Mouse (Mus musculus): Measurements from ENCODE around the gene Spdye4c. TPM values are rescaled to one million over a fixed set of nuclear protein-coding genes. Genes with fewer than 3 reads are reported as not detected.

Gene Spdye4c
- polyA plus RNA-seq, 1 experiment from 2014 or later, result not detected

GRCm38 (mm10) chr2:128615366-128615765 lies 24.4 kb downstream of the Spdye4c start:
- DNase-seq (ENCODE audit: low spot score), result no peak
- Histone ChIP-seq H3K36me3 (peaks cover 98% of the 10 kb centered on the region), H3K9me3 (no peaks in the 10 kb centered on the region), H3K27me3 (ENCODE audit: insufficient read depth, poor library complexity, severe bottlenecking) (no peaks in the 10 kb centered on the region), H3K4me1 (replicated peaks) (no peaks in the 10 kb centered on the region), H3K27ac (no peak overlapping the region), H3K4me3 (no peak overlapping the region)
- 94% methylated on average over 4 of the region's 4 CpGs for WGBS

- Histone ChIP-seq H3K27me3 (ENCODE audit: insufficient read depth, poor library complexity, severe bottlenecking) (no peaks in the 10 kb centered on the region), H3K4me3 (no peak overlapping the region), H3K27ac (no peak overlapping the region), H3K36me3 (peaks cover 99% of the 10 kb centered on the region), H3K9me3 (no peaks in the 10 kb centered on the region), H3K4me1 (replicated peaks) (no peaks in the 10 kb centered on the region)
- 96% methylated on average over 1 of the region's 1 CpGs for WGBS
- no peak for DNase-seq (ENCODE audit: low spot score)
These were observed 29.6 kb downstream of the Spdye4c start for GRCm38 (mm10) chr2:128620578-128620977.

Other genes starting within 250 kb of the Spdye4c start
- 68.2 and 76.2 TPM in 2 replicates for gene Anapc1, start 96.2 kb downstream of the Spdye4c start, polyA plus RNA-seq (2016; fragmentation: Nextera tagmentation; extraction: Ambion mirVana)
- 3.4 and 4.4 TPM in 2 replicates for gene Mertk, start 107.7 kb downstream of the Spdye4c start, polyA plus RNA-seq (2016; fragmentation: Nextera tagmentation; extraction: Ambion mirVana)
- 23.6 and 29.4 TPM in 2 replicates for gene Tmem87b, start 226.9 kb downstream of the Spdye4c start, polyA plus RNA-seq (2016; fragmentation: Nextera tagmentation; extraction: Ambion mirVana)

All from hindbrain, embryonic 10.5 days (tissue).